Mouse (Mus musculus) liver, embryonic 13.5 days (tissue): ENCODE measurements around the gene 1700030J22Rik. TPM values are rescaled to one million over a fixed set of nuclear protein-coding genes. Genes with fewer than 3 reads are reported as not detected.

Experiments used
- ATAC-seq: fragments of 200-750 bp; cut with Nextera tagmentation; 2 replicates; pipeline ENCODE4 v1.8.0; 2017; ENCODE audit warnings: low read depth, mild to moderate bottlenecking, moderate number of reproducible peaks, moderate library complexity
- DNase-seq: peaks from one replicate; pipeline ENCODE4 v3.0.0; 2022
- H3K27ac ChIP-seq: fragments of 300-500 bp; sonication (generic); 2 replicates; pipeline ENCODE4 v1.5.1; 2015; ENCODE audit warnings: moderate library complexity, mild to moderate bottlenecking, inconsistent platforms
- H3K27me3 ChIP-seq: fragments of 300-500 bp; sonication (generic); 2 replicates; pipeline ENCODE4 v1.6.1; 2015; ENCODE audit warnings: mild to moderate bottlenecking, inconsistent platforms
- H3K36me3 ChIP-seq: fragments of 300-500 bp; sonication (generic); 2 replicates; pipeline ENCODE4 v1.6.1; 2015; ENCODE audit warnings: mild to moderate bottlenecking, inconsistent platforms
- H3K4me1 ChIP-seq: fragments of 300-500 bp; sonication (generic); replicated peaks from 2 replicates; pipeline ENCODE4 v1.6.1; 2015; ENCODE audit warnings: inconsistent platforms
- H3K4me2 ChIP-seq: fragments of 300-500 bp; sonication (generic); 2 replicates; pipeline ENCODE4 v1.6.1; 2015; ENCODE audit warnings: inconsistent platforms, mild to moderate bottlenecking, moderate library complexity
- H3K4me3 ChIP-seq: fragments of 300-500 bp; sonication (generic); replicated peaks from 2 replicates; pipeline ENCODE4 v1.5.1; 2015; ENCODE audit warnings: mild to moderate bottlenecking, inconsistent platforms
- H3K9ac ChIP-seq: fragments of 300-500 bp; sonication (generic); 2 replicates; pipeline ENCODE4 v1.6.1; 2015; ENCODE audit warnings: mild to moderate bottlenecking, inconsistent platforms
- H3K9me3 ChIP-seq: fragments of 300-500 bp; sonication (generic); replicated peaks from 2 replicates; pipeline ENCODE4 v1.6.1; 2016; ENCODE audit warnings: inconsistent platforms
- WGBS: fragments of 180-500 bp; shearing (Covaris S2); methylation state at CpG from one replicate; pipeline ENCODE4 v1.1.7; 2015; ENCODE audit not compliant: insufficient replicate concordance; 5-methylcytosine and 5-hydroxymethylcytosine counted together
- polyA plus RNA-seq: library from polyadenylated mRNA; unstranded; fragments of >200 nt; fragmentation: Nextera tagmentation; extraction: Ambion mirVana; gene quantifications from 2 replicates; pipeline ENCODE4 v1.2.1, GENCODE M21; 2015

Gene 1700030J22Rik
- polyA plus RNA-seq, 1 experiment from 2014 or later, result 0.44 TPM

DNA sequence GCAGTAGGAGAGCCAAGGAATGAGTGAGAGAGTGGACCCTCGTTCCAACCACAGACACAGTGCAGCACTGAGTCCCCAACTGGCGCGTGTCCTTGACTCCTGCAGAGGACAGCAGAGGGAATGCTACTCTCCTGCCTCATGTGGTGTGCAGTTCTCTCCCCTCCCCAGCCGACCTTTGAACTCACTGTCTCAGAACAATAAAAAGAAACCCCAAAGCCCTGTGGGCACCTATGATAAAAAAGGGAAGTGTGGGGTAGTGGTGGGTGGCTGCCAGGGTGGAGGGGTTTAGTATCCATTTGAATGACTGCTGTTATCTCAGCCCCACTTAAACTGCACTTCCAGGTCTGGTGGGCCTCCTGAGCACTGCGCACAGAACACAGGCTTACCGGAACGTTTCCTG is 31.2 kb downstream of the 1700030J22Rik start:
- no peaks in the 10 kb centered on the region for H3K36me3 ChIP-seq
- WGBS, result 29% methylated on average over 7 of the region's 7 CpGs
- DNase-seq (peak; percentile 9), ATAC-seq (no peak)
- peak overlapping the region; percentile 21; the same call in 1 of the 2 replicates for H3K4me2 ChIP-seq
- no peak overlapping the region; the same call in 1 of the 2 replicates for H3K27ac ChIP-seq
- H3K27me3 ChIP-seq, result no peaks in the 10 kb centered on the region
- peaks cover 60% of the 10 kb centered on the region for H3K4me1 ChIP-seq
- H3K9me3 ChIP-seq, result no peaks in the 10 kb centered on the region
- H3K9ac ChIP-seq, result peak overlapping the region; percentile 7
- no peak overlapping the region for H3K4me3 ChIP-seq

DNA sequence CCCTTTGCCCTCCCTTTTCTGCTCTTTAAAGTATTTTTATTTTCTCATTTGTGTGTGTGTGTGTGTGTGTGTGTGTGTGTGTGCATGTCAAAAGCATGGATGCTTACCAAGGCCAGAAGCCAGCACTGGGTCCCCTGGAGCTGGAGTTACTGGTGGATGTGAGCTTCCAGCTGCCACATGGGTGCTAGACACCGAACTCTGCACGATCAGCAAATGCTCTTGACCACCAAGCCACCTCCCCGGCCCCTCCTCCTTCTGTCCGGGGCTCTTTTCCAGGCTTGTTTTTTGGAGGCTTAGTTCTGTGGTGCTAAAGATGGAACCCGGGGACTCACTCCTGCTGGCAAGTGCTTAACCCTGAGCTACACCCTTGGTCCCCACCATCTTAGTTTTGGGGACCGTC is 31.9 kb downstream of the 1700030J22Rik start:
- H3K36me3 ChIP-seq, result no peaks in the 10 kb centered on the region
- H3K27me3 ChIP-seq, result no peaks in the 10 kb centered on the region
- DNase-seq, result no peak
- no peak for ATAC-seq
- WGBS, result 51% methylated on average over 6 of the region's 6 CpGs
- H3K4me1 ChIP-seq, result peaks cover 66% of the 10 kb centered on the region
- peak overlapping the region; percentile 90 for H3K9ac ChIP-seq
- H3K27ac ChIP-seq, result peak overlapping the region; percentile 79
- H3K9me3 ChIP-seq, result no peaks in the 10 kb centered on the region
- peak overlapping the region; percentile 48 for H3K4me3 ChIP-seq
- peak overlapping the region; percentile 98 for H3K4me2 ChIP-seq

DNA sequence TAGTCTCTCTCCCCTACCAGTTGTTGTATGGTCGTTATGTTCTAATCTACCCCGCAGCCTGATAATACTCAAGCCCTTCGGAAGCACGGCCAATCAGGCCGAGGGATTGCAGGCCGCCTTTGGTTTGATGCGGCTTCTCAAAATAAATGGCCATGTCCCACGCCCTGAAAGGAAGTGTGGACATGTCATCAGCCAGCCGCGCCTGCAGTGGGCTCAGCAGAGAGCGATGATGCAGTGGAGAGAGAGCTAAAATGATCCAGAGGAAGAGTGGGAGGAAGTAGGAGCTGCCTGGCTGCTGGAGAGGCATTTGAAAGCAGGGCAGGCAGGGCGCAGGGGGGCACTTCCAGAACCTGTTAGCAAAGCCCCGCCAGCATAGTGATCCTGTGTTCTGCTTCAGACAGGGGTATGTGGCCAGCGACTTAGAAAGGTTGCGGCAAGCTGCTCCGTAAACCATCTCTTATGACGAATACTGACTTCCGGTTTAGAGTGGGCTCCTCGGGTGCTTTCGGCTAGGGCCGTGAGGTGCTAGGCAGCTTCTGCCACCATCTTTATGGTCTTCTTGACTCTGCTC is 32.4 kb downstream of the 1700030J22Rik start:
- Histone ChIP-seq H3K4me1 (peaks cover 64% of the 10 kb centered on the region), H3K9me3 (no peaks in the 10 kb centered on the region), H3K4me2 (peak overlapping the region; percentile 98), H3K4me3 (peak overlapping the region; percentile 48), H3K36me3 (peaks cover 4% of the 10 kb centered on the region), H3K27me3 (no peaks in the 10 kb centered on the region), H3K9ac (peak overlapping the region; percentile 90), H3K27ac (peak overlapping the region; percentile 79)
- DNase-seq (peak; percentile 11), ATAC-seq (no peak)
- WGBS, result 25% methylated on average over 21 of the region's 21 CpGs

DNA sequence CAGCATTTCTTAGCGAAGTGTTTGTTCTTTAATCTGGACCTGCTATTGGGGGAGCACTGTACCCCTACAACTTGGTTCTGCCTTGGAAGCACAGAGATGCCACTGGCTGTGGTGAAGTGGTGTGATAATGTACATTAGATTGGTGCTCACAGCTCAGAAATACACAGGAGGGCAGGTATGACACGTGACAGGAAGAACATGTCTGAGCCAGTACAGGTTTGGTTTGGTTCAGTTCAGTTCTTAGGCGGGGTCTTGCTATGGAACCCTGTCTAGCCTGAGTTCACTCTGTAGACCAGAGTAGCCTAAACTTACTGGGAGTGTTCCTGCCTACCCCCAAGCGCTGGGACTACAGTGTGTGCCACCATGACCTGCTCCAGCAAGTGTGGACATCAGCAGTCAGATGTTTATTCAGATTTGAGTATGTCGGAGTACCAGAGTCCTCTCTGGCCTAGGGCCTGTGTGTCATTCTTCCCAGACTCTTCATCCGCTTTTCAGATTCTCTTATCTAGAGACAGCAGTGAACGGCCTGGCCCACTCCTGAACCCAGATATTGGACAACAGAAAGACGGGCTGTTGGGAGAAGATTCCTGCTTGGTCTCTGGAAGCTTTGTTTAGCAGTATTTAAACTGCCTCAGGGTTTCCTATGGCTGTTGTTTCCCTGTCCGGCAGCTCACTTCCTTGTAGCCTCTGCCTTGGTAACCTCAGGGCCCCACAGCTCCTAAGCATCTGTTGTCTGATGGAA is 33.4 kb downstream of the 1700030J22Rik start:
- DNase-seq, result peak; percentile 65
- Histone ChIP-seq H3K27ac (peak overlapping the region; percentile 79), H3K9ac (peak overlapping the region; percentile 90), H3K9me3 (no peaks in the 10 kb centered on the region), H3K4me2 (peak overlapping the region; percentile 98), H3K4me1 (peaks cover 61% of the 10 kb centered on the region), H3K4me3 (peak overlapping the region; percentile 98), H3K36me3 (peaks cover 14% of the 10 kb centered on the region), H3K27me3 (no peaks in the 10 kb centered on the region)
- peak; percentile 74 for ATAC-seq
- WGBS, result 28% methylated on average over 9 of the region's 9 CpGs

DNA sequence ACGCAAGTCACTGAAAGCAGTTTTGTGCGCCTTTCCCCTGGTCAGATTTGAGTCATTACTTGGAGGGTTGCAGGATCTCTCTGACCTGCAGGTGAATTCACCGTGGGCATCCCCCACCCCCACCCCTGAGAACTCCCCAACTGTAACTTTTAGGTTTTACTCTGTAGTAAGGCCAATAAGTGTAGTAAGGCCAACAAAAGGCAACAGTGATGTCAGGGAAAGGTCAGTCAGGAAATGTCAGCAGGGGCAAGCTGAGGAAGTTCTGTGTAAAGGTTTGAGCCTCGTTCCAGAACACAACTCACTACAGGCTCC is 34.4 kb downstream of the 1700030J22Rik start:
- H3K4me3 ChIP-seq, result peak overlapping the region; percentile 98
- peaks cover 61% of the 10 kb centered on the region for H3K4me1 ChIP-seq
- H3K27me3 ChIP-seq, result no peaks in the 10 kb centered on the region
- 10% methylated on average over 4 of the region's 4 CpGs for WGBS
- ATAC-seq, result no peak
- peaks cover 21% of the 10 kb centered on the region for H3K36me3 ChIP-seq
- H3K27ac ChIP-seq, result peak overlapping the region; percentile 79
- no peaks in the 10 kb centered on the region for H3K9me3 ChIP-seq
- DNase-seq, result no peak
- H3K4me2 ChIP-seq, result peak overlapping the region; percentile 98
- peak overlapping the region; percentile 90 for H3K9ac ChIP-seq

DNA sequence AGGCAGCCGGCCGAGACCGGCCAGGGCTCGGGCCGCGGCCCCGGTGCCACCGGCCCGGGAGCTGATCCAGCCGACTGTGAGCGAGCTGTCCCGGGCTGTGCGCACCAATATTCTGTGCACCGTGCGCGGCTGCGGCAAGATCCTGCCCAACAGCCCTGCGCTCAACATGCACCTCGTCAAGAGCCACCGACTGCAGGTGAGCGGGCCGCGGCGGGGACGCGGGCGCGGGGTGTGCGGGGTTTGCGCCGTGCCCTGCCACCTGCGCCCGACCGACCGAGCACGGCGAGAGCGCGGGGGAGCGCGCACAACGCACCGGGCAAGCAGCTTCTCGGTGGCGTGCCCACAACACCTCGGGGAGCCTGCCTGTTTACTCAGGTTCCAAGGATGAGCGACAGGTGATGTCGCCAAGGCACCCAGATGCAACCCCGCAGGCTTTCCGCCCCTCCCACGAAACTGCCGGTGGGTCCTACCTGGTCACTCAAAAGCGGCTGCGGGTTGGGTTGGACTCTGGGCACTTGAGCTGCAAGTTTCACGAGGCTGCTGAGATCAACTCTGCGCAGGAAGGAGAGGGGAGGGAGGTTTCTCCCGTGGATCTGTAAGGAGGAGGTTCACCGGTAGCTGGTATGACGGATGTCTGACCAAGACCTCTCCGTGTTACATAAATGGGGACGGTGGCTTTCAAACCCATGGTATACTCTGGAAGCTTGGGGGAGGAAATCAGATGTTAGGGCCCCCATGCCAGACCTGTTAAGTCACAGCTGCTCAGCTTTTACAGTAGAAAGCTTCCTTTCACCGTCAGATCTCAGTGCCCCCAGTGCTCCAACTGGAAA is 35.0 kb downstream of the 1700030J22Rik start:
- H3K9ac ChIP-seq, result peak overlapping the region; percentile 90
- peaks cover 21% of the 10 kb centered on the region for H3K36me3 ChIP-seq
- peak; percentile 41 for ATAC-seq
- peak overlapping the region; percentile 98 for H3K4me2 ChIP-seq
- under 1% methylated on average over 62 of the region's 62 CpGs for WGBS
- peaks cover 60% of the 10 kb centered on the region for H3K4me1 ChIP-seq
- no peaks in the 10 kb centered on the region for H3K27me3 ChIP-seq
- peak overlapping the region; percentile 98 for H3K4me3 ChIP-seq
- no peaks in the 10 kb centered on the region for H3K9me3 ChIP-seq
- peak; percentile 16 for DNase-seq
- H3K27ac ChIP-seq, result peak overlapping the region; percentile 79

DNA sequence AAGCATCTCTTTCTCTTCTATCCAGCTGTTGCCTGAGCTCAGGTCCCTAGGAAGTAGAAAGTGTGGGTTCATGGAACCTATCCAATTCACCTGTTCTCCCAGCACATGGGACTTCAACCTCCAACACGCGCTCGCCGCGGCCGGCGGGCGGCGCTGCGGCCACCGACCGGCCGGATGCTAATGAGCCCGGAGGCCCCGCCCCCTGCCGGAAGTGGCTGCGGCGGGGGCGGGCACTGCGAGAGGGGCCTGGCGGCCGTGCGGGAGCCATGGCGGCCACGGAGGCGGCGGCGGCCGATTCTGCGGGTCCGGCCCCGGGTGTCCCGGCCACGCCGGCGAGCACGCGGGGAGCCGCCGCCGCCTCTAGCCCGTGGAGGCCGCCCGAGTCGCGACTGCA is 35.6 kb downstream of the 1700030J22Rik start, which contains the start of gene Atmin:
Gene Atmin (plus strand): TSS at position 233 of the 394 bp plus-strand sequence.
- whole genome bisulfite sequencing, result under 1% methylated on average over 35 of the region's 46 CpGs
- peaks cover 56% of the 10 kb centered on the region for H3K4me1 ChIP-seq
- no peaks in the 10 kb centered on the region for H3K9me3 ChIP-seq
- ATAC-seq (peak; percentile 84), DNase-seq (peak; percentile 77)
- H3K4me2 ChIP-seq, result peak within 1 kb of the TSS; percentile 98
- H3K4me3 ChIP-seq, result peak within 1 kb of the TSS; percentile 98
- H3K27ac ChIP-seq, result peak within 1 kb of the TSS; percentile 79
- H3K9ac ChIP-seq, result peak within 1 kb of the TSS; percentile 90
- no peaks in the 10 kb centered on the region for H3K27me3 ChIP-seq
- peaks cover 27% of the 10 kb centered on the region for H3K36me3 ChIP-seq

DNA sequence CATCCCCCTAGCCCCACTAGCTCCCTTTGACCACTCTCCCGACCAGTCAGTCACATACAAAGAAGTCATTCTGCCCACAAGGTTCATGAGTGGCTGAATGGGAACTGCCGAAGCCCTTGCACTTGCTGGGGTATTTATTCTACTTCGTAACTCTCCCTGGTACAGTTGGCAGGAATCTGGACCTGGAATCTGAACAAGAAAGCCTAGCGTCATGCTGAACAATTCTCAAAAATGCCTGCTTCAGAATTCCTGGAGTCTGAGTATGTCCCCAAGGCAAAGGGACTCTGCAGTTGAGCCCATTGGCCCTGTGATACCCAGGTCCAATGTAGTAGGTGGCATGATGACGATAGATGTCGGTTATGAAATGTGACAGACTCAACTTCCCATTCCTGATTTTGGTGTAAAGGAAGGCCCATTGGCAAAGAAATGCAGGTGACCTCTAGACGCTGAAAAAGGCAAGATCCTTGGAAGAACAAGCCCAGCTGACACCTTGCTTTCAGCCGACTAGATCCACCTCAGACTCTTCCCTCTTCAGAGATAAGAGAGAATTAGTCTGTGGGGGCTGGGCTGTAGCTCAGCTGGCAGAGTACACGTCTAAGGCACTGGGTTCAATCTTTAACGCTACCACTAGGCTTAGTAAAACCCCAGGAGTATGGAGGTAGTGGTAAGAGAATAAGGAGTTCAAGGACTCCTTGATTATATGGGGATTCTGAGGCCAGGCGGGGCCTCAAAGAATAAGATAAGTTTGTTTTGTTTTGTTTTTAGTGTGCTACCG is 36.3 kb downstream of the 1700030J22Rik start:
- Histone ChIP-seq H3K4me1 (peaks cover 49% of the 10 kb centered on the region), H3K9me3 (no peaks in the 10 kb centered on the region), H3K9ac (peak overlapping the region; percentile 49; the same call in 1 of the 2 replicates), H3K4me3 (peak overlapping the region; percentile 98), H3K4me2 (peak overlapping the region; percentile 98), H3K27me3 (no peaks in the 10 kb centered on the region), H3K36me3 (peaks cover 34% of the 10 kb centered on the region), H3K27ac (no peak overlapping the region)
- DNase-seq (no peak), ATAC-seq (peak; percentile 39)
- 52% methylated on average over 12 of the region's 12 CpGs for WGBS

DNA sequence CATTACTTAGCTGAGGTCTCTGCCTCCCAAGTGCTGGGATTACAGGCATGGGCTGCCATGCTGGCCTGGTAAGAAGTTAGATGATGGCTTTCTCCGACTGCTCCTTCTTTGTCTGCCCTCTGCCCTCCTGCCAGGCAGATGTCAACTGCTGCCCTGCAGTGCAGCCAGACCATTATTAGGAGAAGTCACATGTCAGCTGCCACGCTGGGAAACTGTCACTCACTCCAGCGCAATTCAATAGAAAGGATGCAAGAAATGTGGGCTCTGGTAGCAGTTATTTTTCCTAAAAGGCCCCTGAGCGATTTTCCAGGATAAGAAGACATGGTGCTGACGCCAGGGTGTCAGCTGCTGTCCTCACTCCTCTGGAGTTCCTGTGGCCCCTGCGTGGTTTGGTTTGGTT is 43.3 kb downstream of the 1700030J22Rik start:
- Histone ChIP-seq H3K4me3 (no peak overlapping the region), H3K9me3 (no peaks in the 10 kb centered on the region), H3K9ac (no peak overlapping the region), H3K4me1 (no peaks in the 10 kb centered on the region), H3K27ac (no peak overlapping the region), H3K27me3 (no peaks in the 10 kb centered on the region), H3K36me3 (peaks cover 92% of the 10 kb centered on the region), H3K4me2 (no peak overlapping the region)
- 77% methylated on average over 6 of the region's 6 CpGs for WGBS
- ATAC-seq, result no peak
- DNase-seq, result no peak

DNA sequence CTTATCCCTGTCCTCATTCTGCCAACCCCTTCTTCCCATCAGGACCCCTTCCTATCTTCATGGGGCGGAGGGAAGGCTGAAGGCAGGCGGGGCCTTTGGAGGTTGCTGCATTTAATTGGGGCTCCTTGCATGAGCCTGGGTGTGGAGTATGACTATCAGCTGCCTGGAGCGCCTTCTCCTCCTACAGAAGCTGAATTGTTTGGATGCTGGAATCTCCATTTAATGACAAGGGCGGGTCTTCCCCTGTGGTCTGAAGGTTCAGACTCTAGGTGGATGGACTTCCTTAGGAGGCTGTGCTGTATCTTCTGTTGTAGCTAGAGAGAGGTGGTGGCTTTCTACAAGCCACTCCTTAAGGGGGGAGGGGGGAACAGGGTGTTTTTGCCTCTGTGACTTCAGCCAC is 43.8 kb downstream of the 1700030J22Rik start:
- Histone ChIP-seq H3K4me3 (no peak overlapping the region), H3K9ac (no peak overlapping the region), H3K27me3 (no peaks in the 10 kb centered on the region), H3K4me1 (no peaks in the 10 kb centered on the region), H3K9me3 (no peaks in the 10 kb centered on the region), H3K4me2 (no peak overlapping the region), H3K36me3 (peaks cover 92% of the 10 kb centered on the region), H3K27ac (no peak overlapping the region)
- ATAC-seq (no peak), DNase-seq (no peak)
- WGBS, result 78% methylated on average over 4 of the region's 4 CpGs

DNA sequence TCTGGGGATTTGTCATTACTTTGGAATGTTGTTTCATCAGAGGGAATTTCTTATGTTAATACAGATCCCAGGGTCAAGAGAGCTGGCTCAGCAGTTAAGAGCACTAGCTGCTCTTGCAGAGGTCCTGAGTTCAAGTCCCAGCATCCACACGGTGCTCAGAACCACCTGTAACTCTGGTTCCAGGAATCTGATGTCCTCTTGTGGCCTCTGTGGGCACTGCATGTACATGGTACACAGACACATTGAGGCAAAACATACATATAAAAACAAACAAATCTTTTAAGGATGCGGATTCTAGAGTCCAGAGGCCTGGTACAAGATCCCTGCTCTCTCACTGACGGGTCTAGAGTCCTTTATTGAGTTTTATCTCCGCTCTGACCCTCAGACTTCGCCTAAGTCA is 50.2 kb downstream of the 1700030J22Rik start:
- Histone ChIP-seq H3K36me3 (peaks cover 98% of the 10 kb centered on the region), H3K4me2 (no peak overlapping the region), H3K9ac (no peak overlapping the region), H3K4me1 (peaks cover 5% of the 10 kb centered on the region), H3K4me3 (no peak overlapping the region), H3K27ac (no peak overlapping the region), H3K27me3 (no peaks in the 10 kb centered on the region), H3K9me3 (no peaks in the 10 kb centered on the region)
- 80% methylated on average over 5 of the region's 5 CpGs for WGBS
- ATAC-seq, result no peak
- no peak for DNase-seq
